Mouse (Mus musculus) neural tube, embryonic 15.5 days (tissue): Measurements from ENCODE around the gene Atp5s. TPM values are rescaled to one million over a fixed set of nuclear protein-coding genes. Genes with fewer than 3 reads are reported as not detected.

Experiments
- ATAC-seq: fragments of 200-750 bp; cut with Nextera tagmentation; 2 replicates; pipeline ENCODE4 v1.8.0; 2017; ENCODE audit warnings: mild to moderate bottlenecking, moderate TSS enrichment, moderate library complexity; ENCODE audit not compliant: low FRiP score
- H3K27ac ChIP-seq: fragments of 300-500 bp; sonication (generic); replicated peaks from 2 replicates; pipeline ENCODE4 v1.5.1; 2015; ENCODE audit warnings: mild to moderate bottlenecking, inconsistent platforms
- H3K27me3 ChIP-seq: fragments of 300-500 bp; sonication (generic); replicated peaks from 2 replicates; pipeline ENCODE4 v1.6.1; 2015; ENCODE audit warnings: inconsistent platforms
- H3K36me3 ChIP-seq: fragments of 300-500 bp; sonication (generic); 2 replicates; pipeline ENCODE4 v1.6.1; 2015; ENCODE audit warnings: inconsistent platforms
- H3K4me1 ChIP-seq: fragments of 300-500 bp; sonication (generic); 2 replicates; pipeline ENCODE4 v1.6.1; 2015; ENCODE audit warnings: inconsistent platforms
- H3K4me2 ChIP-seq: fragments of 300-500 bp; sonication (generic); 2 replicates; pipeline ENCODE4 v1.6.1; 2015; ENCODE audit warnings: inconsistent platforms, mild to moderate bottlenecking, moderate library complexity
- H3K4me3 ChIP-seq: fragments of 300-500 bp; sonication (generic); replicated peaks from 2 replicates; pipeline ENCODE4 v1.5.1; 2015; ENCODE audit warnings: mild to moderate bottlenecking, inconsistent platforms
- H3K9ac ChIP-seq: fragments of 300-500 bp; sonication (generic); replicated peaks from 2 replicates; pipeline ENCODE4 v1.6.1; 2015; ENCODE audit warnings: mild to moderate bottlenecking, inconsistent platforms
- H3K9me3 ChIP-seq: fragments of 300-500 bp; sonication (generic); replicated peaks from 2 replicates; pipeline ENCODE4 v1.6.1; 2016; ENCODE audit warnings: inconsistent platforms
- WGBS: fragments of 180-500 bp; shearing (Covaris S2); methylation state at CpG from one replicate; pipeline ENCODE4 v1.1.7; 2015; ENCODE audit warnings: mixed read lengths; 5-methylcytosine and 5-hydroxymethylcytosine counted together
- polyA plus RNA-seq: library from polyadenylated mRNA; unstranded; fragments of >200 nt; fragmentation: Nextera tagmentation; extraction: Ambion mirVana; gene quantifications from 2 replicates; pipeline ENCODE4 v1.2.1, GENCODE M21; 2015

The Atp5s gene
- polyA plus RNA-seq, 1 experiment from 2014 or later, result 37.6 TPM

DNA sequence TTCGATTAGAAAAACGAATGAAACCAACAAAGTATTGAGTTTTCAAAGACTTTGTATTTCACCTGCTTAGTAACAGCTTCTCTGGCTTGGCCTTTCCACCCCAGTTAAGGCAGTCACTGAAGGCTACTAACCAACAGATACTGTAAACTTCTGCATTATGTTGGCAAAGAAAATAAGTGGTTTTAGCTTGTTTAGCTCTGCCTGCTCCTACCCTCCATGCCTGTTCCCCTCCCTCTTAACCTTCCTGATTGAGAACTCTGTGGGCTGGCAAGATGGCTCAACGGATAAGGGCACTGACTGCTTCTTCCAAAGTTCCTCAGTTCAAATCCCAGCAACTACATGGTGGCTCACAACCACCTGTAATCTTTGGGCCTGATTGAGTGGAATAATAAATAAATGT is 9.2 kb downstream of the Atp5s start:
- Histone ChIP-seq H3K27ac (no peak overlapping the region), H3K27me3 (no peaks in the 10 kb centered on the region), H3K9me3 (no peaks in the 10 kb centered on the region), H3K4me2 (no peak overlapping the region), H3K9ac (no peak overlapping the region), H3K4me3 (no peak overlapping the region), H3K36me3 (no peaks in the 10 kb centered on the region), H3K4me1 (no peaks in the 10 kb centered on the region)
- 92% methylated on average over 3 of the region's 3 CpGs for WGBS
- no peak for ATAC-seq

DNA sequence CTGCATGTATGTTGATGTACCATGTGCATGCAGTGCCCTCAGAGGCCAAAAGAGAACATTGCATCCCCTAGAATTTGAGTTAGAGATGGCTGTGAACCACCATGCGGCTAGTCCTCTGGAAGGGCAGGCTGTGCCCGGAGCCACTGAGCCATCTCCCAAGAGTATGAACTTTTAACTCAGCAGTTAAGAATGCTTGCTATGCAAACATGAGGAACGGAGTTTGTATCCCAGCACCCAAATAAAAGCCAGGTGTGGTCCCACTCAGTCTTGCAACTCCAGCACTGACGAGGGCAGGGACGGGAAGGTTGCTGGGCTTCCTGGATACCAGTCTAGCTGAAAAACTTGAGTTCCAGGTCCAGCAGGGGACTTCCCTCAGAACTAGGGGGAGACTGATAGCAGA is 17.2 kb downstream of the Atp5s start:
- no peaks in the 10 kb centered on the region for H3K9me3 ChIP-seq
- H3K36me3 ChIP-seq, result no peaks in the 10 kb centered on the region; the same call in 1 of the 2 replicates
- no peak overlapping the region for H3K4me3 ChIP-seq
- WGBS, result 88% methylated on average over 5 of the region's 5 CpGs
- H3K27me3 ChIP-seq, result no peaks in the 10 kb centered on the region
- H3K9ac ChIP-seq, result no peak overlapping the region
- H3K4me2 ChIP-seq, result no peak overlapping the region
- H3K27ac ChIP-seq, result no peak overlapping the region
- no peaks in the 10 kb centered on the region for H3K4me1 ChIP-seq
- ATAC-seq, result no peak

DNA sequence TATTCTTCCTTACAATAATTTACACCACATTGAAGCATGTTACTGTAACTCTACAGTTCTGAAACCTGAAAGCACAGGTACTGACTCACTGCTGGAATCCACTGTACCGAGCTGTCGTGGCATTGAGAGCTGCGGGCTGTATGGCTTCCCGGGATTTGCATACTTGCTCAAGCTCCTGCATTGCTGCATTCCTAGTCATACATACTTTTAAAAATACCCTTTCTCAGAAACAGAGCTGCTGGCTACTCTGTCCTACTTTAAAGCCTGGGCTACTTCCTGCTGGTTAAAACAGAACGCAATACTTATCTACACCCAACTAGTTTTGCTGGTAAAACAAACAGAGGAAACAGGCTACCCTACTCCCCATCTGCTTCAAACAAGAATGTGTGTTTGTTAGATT is 19.4 kb downstream of the Atp5s start:
- Histone ChIP-seq H3K4me1 (no peaks in the 10 kb centered on the region), H3K27me3 (no peaks in the 10 kb centered on the region), H3K27ac (no peak overlapping the region), H3K4me3 (no peak overlapping the region), H3K9ac (no peak overlapping the region), H3K9me3 (no peaks in the 10 kb centered on the region), H3K36me3 (no peaks in the 10 kb centered on the region; the same call in 1 of the 2 replicates), H3K4me2 (no peak overlapping the region)
- WGBS, result 92% methylated on average over 5 of the region's 5 CpGs
- ATAC-seq, result no peak

DNA sequence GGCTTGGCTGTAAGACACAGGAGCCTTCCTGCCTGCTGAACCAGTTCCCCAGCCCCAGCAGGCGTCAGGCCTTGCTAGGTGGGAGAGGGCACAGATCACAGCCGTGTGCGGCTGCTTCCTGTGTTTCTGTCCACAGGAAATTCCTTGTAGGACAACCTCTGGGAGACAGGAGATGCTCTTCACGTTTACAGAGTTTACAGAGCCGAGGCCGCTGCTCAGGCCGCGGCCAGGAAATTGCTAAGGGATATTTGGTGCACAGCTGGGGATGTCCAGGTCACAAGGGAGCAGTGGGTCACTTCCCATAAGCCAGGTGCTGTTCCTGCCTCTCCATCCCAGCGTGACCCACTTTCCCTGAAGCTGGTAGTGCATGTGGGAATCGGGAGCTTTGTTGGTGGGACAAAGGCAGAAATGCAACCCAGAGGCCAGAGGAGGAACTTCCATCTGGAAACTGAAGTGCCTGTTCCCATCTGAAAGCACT is 27.2 kb downstream of the Atp5s start:
- ATAC-seq, result no peak
- H3K4me2 ChIP-seq, result no peak overlapping the region
- WGBS, result 49% methylated on average over 10 of the region's 10 CpGs
- no peak overlapping the region for H3K9ac ChIP-seq
- H3K27me3 ChIP-seq, result no peaks in the 10 kb centered on the region
- H3K4me1 ChIP-seq, result no peaks in the 10 kb centered on the region; the same call in 1 of the 2 replicates
- no peaks in the 10 kb centered on the region for H3K36me3 ChIP-seq
- 0 out of 2 replicates have a peak overlapping the region, but pooled peaks have one; percentile 18 for H3K27ac ChIP-seq
- H3K9me3 ChIP-seq, result no peaks in the 10 kb centered on the region
- no peak overlapping the region for H3K4me3 ChIP-seq

DNA sequence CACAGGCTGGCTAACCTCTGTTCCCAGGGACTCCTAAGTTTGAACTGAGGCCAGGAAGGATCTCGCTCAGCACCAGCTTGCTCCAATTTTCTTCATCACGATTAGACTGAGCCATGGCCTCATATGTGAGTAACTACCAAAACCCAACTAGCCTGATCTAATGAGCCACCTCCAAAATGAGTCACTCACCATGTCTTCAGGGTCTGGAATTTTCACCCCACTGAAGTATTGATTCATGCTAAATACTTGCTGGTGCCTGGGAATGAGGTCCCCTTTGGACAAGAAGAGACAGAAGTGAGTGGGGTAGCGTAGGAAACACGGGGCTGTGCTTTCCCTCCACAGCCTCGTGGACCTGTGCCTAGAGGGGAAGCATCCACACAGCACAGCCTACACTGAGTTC is 29.2 kb downstream of the Atp5s start:
- no peak for ATAC-seq
- Histone ChIP-seq H3K27ac (no peak overlapping the region), H3K4me3 (no peak overlapping the region), H3K27me3 (no peaks in the 10 kb centered on the region), H3K4me1 (peaks cover 11% of the 10 kb centered on the region), H3K9ac (no peak overlapping the region), H3K4me2 (no peak overlapping the region), H3K36me3 (no peaks in the 10 kb centered on the region), H3K9me3 (no peaks in the 10 kb centered on the region)
- WGBS, result 89% methylated on average over 5 of the region's 5 CpGs

DNA sequence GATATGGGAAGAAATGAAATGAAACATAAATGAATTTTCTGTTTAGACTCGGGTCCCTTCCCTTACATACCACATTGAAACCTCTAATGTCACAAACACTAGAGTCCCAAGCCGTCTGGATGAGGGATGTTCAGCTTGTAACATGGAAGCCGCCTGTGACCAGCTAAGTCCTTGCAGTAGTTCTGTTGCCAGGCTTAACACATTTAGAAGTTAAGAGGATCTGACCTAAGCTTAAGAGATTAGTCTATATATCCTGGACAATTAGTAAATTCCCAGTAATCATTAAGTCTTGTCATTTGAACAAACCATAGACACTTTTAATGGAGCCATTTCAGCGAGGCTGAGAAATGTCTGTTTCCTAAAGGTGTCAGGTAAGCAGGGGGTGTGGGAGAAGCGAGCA is 31.3 kb downstream of the Atp5s start:
- Histone ChIP-seq H3K9me3 (no peaks in the 10 kb centered on the region), H3K27ac (no peak overlapping the region), H3K36me3 (no peaks in the 10 kb centered on the region), H3K4me1 (peaks cover 12% of the 10 kb centered on the region), H3K9ac (no peak overlapping the region), H3K27me3 (no peaks in the 10 kb centered on the region), H3K4me3 (no peak overlapping the region), H3K4me2 (no peak overlapping the region)
- no peak for ATAC-seq
- WGBS, result 84% methylated on average over 5 of the region's 5 CpGs

DNA sequence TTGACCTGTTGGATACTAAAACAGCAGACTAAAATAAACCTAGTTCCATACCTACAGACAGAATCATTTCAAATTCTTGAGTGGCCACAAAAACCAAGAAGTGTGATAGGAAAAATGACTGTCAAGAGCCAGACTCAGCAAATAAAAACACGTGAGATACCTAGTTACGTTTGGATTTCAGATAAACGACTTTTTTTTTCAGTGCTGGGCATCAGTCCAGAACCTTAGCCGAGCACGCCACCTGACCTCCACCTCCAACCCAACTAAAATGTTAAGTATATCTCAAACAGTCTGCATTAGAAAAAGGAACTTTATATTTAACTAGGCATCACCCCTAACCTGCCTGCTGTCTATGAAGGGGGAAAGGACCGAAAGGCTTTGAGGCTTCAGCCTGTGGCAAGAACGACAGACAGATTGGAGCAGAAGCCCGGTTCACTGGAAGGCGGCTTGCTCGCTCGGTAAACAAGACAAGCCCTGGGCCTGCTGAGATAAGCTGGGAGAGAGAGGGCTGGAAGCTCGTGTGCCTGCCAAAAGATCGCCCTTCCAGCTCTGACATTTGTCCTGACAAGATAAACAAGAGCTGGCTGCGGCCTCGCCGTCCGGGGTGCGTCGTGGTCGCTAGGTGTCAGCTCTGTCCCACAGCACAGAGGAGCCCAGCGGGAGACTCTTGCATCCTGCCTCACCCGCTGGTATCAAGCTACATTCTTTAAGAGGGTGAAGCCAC is 32.8 kb downstream of the Atp5s start:
- H3K9ac ChIP-seq, result no peak overlapping the region
- 16% methylated on average over 22 of the region's 22 CpGs for WGBS
- no peaks in the 10 kb centered on the region for H3K27me3 ChIP-seq
- no peaks in the 10 kb centered on the region for H3K36me3 ChIP-seq
- H3K4me1 ChIP-seq, result peaks cover 12% of the 10 kb centered on the region
- H3K4me3 ChIP-seq, result no peak overlapping the region
- peak overlapping the region; percentile 51 for H3K4me2 ChIP-seq
- ATAC-seq, result peak; percentile 86
- no peaks in the 10 kb centered on the region for H3K9me3 ChIP-seq
- H3K27ac ChIP-seq, result no peak overlapping the region

DNA sequence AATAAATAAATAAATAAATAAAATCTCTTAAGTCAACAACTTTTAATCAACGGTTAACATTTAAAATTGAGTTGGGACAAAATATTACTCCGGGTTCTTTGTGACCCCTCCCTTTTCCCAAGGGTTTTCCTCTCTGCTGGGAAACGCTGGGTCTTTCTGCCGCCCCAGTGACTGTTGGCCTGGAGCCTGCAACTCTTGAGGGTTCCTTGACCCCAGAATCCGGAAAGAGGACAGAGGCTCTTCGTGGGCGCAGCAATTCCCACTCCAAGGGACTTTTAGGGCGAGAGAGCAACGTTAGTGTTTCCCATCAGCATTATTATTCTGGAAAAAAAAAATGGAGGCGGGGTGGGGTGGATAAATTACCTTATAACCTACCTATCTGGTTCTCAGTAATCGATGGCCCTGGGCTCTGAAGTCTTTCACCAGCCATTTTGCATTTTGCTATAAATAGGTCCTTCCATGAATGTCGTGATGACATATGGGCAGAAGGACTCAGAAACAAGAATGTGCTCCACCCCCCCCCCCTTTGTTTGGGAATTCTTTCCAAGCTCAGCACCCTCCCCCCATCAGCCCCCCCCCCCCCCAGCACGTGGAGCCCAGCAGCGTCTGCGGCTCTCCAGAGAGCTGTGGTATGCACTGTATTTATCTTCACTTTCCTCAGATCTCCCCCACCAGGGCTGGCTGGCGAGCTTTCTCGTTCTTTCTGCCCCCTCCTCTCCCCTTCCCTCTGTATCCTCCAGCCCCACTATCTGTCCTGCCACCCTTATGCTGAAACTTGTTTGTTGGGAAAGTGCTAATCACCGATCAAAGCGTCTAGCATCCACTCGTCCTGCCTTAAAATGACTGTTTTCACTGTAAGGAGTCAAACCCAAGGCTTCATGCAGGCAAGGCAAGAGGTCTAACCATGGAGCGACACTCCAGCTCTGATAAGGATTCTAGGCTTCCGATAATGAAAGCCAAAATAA is 33.8 kb downstream of the Atp5s start:
- no peak for ATAC-seq

DNA sequence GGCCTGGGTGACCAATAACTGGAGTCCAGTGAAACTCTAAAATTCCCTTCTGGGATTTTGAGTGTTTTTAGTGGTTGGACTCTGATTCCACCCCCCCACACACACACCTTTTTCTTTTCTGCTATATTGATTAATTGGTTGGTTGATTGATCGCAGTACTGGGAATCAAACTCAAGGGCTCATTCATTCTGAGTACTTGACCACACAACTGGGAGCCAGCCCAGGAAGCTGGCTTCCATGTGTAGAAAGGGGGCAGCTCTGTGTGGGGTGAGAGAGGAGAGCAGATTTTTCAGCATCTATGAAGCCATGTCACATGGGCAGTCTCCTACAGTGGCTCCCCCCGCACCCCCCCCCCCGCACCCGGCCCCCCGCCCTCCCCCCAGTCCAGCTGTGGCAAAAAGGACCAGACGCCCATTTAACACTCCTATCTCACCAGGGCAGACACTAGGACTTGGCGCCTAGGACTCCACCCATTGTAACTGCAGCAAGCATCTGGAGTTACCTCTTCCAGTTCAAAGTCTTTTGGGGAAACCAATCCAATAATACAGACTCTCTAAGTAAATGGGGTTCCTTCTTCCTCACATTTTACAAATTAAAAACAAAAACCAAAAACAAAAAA is 34.6 kb downstream of the Atp5s start:
- peaks cover 12% of the 10 kb centered on the region for H3K4me1 ChIP-seq
- H3K4me2 ChIP-seq, result peak overlapping the region; percentile 51; the same call in 1 of the 2 replicates
- H3K27me3 ChIP-seq, result no peaks in the 10 kb centered on the region
- no peak overlapping the region for H3K4me3 ChIP-seq
- no peak overlapping the region for H3K27ac ChIP-seq
- no peaks in the 10 kb centered on the region for H3K9me3 ChIP-seq
- H3K36me3 ChIP-seq, result no peaks in the 10 kb centered on the region
- no peak for ATAC-seq
- 54% methylated on average over 7 of the region's 7 CpGs for WGBS
- H3K9ac ChIP-seq, result no peak overlapping the region

More for the DNA sequence above, 33.8 kb downstream of the Atp5s start:
- H3K36me3 ChIP-seq, result no peaks in the 10 kb centered on the region
- 0 out of 2 replicates have a peak overlapping the region, but pooled peaks have one; percentile 14 for H3K9ac ChIP-seq
- peaks cover 12% of the 10 kb centered on the region for H3K4me1 ChIP-seq
- no peak overlapping the region; the same call in 1 of the 2 replicates for H3K27ac ChIP-seq
- H3K4me3 ChIP-seq, result peak overlapping the region; percentile 9
- no peaks in the 10 kb centered on the region for H3K9me3 ChIP-seq
- 12% methylated on average over 22 of the region's 22 CpGs for WGBS
- peak overlapping the region; percentile 51 for H3K4me2 ChIP-seq
- no peaks in the 10 kb centered on the region for H3K27me3 ChIP-seq

DNA sequence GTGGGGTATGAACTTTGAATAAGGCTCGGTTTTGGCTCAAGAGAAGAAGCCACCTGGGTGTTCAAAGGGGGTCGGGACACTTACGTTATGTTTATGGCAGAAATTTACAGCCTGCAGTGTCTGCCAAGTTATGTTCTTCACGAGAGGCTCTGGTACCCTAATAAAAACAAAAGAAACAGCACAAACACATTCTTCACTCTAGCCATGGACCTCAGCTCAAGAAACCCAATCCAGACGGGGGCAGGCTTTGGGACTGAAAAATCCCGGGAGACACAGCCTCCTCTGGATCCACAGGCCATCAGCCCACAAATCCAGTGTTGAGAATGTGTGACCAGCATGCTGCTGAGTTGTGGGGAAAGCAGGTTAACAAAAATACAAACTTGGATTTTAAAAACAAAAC is 35.3 kb downstream of the Atp5s start:
- no peak overlapping the region for H3K9ac ChIP-seq
- H3K4me3 ChIP-seq, result no peak overlapping the region
- 47% methylated on average over 6 of the region's 6 CpGs for WGBS
- ATAC-seq, result no peak
- H3K36me3 ChIP-seq, result no peaks in the 10 kb centered on the region
- no peak overlapping the region for H3K4me2 ChIP-seq
- H3K27ac ChIP-seq, result no peak overlapping the region
- peaks cover 12% of the 10 kb centered on the region for H3K4me1 ChIP-seq
- H3K27me3 ChIP-seq, result no peaks in the 10 kb centered on the region
- H3K9me3 ChIP-seq, result no peaks in the 10 kb centered on the region

DNA sequence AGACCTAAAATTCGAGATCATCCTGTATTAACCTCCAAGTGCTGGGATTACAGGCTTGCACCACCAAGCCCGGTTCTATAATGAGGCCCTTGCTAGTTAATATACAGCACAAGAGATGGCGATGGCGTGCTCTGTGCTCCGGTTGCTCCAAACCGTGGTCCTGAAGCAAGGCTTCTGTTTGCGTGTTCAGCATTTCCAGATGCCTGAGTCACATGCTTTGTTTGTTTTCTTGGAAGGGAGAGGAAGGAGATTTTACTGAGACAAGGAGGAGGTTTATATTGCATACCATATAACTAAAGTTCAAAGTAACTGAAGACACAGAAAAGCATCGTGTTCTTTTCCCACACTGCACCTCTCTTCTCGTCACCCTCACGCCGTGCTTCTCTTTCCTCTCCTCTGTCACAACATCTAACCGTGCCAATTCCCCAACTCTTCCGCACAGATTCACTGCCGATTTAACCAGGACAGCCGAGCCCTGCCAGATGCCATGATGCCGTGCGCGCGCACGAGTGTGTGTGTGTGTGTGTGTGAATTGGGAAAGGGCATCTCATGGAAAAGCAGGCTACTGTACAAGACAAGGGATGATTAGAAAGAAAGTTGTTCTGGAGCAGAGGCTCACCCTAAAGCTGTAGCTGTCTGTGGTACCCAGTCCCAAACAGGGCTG is 36.1 kb downstream of the Atp5s start:
- Histone ChIP-seq H3K27ac (no peak overlapping the region), H3K36me3 (no peaks in the 10 kb centered on the region), H3K4me2 (no peak overlapping the region), H3K27me3 (no peaks in the 10 kb centered on the region), H3K9me3 (no peaks in the 10 kb centered on the region), H3K9ac (no peak overlapping the region), H3K4me1 (peaks cover 16% of the 10 kb centered on the region), H3K4me3 (no peak overlapping the region)
- no peak for ATAC-seq
- WGBS, result 85% methylated on average over 20 of the region's 20 CpGs
